Comparison of ENCODE assay signal across 9 mouse cellular contexts in the genomic region with DNA sequence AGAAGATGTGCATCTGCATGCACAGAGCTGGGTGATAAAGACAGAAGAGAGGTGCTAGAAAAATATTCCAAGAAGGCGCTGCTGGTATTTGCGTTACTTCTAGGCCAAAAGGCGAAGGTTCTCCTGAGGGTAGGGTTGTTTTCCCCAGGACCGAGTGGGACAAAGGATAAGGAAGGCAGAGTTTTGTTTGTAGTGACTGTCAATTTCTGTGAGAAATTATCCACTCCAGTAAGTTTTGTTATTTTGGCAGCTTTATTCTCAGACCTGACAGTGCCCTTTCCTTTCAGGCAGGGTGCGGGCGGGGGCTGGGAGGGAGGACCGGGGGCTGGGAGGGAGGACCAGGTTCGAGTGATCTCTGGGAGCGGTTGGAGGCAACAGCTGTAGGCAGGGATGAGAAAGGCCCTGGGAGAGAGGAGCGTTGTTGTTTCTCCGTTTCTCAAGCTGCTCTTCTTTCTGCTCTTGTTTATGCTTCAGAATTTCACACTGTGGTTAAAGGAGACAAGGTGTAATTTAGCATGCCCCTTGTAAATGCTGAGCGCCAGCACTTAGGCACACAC.
A peak's percentile ranks its signal among the peaks of the same experiment; 100 is the strongest.
DNase-seq lines count a peak whose midpoint lies in the region; ATAC-seq and TF ChIP-seq lines count a peak whose summit lies in the region.
"Had no signal": no experiment of that assay in that cellular context is flagged by ENCODE, and none has a peak within 500 bp of the region (broad histone marks: within the 10 kb centered on the region; RNA-seq: fewer than 3 reads in every experiment).

No protein-coding gene starts in this region.

- no peak overlapping the region for H3K4me3 ChIP-seq in forebrain, embryonic 12.5 days (replicated peaks)
- H3K4me3 ChIP-seq in forebrain, postnatal 0 days (ENCODE audit: low read depth, low read length), result no peak overlapping the region
- no peak overlapping the region for H3K4me3 ChIP-seq in lung, postnatal 0 days (ENCODE audit: low read depth, low read length)
- H3K4me3 ChIP-seq in kidney, postnatal 0 days (replicated peaks; ENCODE audit: low read depth, low read length), result no peak overlapping the region

- 42% methylated on average over 12 of the region's 12 CpGs for WGBS in forebrain, embryonic 12.5 days
- WGBS in forebrain, postnatal 0 days, result 37% methylated on average over 12 of the region's 12 CpGs
- WGBS in lung, postnatal 0 days, result 44% methylated on average over 11 of the region's 12 CpGs
- 25% methylated on average over 12 of the region's 12 CpGs for WGBS in kidney, postnatal 0 days

- no peak overlapping the region for H3K9ac ChIP-seq in forebrain, embryonic 12.5 days
- H3K9ac ChIP-seq in forebrain, postnatal 0 days, result no peak overlapping the region
- no peak overlapping the region for H3K9ac ChIP-seq in lung, postnatal 0 days (replicated peaks; ENCODE audit: low read depth)
- no peak overlapping the region for H3K9ac ChIP-seq in kidney, postnatal 0 days (ENCODE audit: low read depth, low read length)

- no peaks in the 10 kb centered on the region for H3K36me3 ChIP-seq in forebrain, embryonic 12.5 days (replicated peaks)
- H3K36me3 ChIP-seq in forebrain, postnatal 0 days (ENCODE audit: insufficient read depth), result no peaks in the 10 kb centered on the region
- H3K36me3 ChIP-seq in lung, postnatal 0 days (ENCODE audit: insufficient read depth, low read length), result no peaks in the 10 kb centered on the region
- no peaks in the 10 kb centered on the region for H3K36me3 ChIP-seq in kidney, postnatal 0 days (ENCODE audit: insufficient read depth, low read length)

- TF ChIP-seq CTCF in forebrain, postnatal 0 days (IDR thresholded peaks at IDR 0.05; ENCODE audit: low read depth), result no peak
- no peak for TF ChIP-seq CTCF in lung, postnatal 0 days (IDR thresholded peaks at IDR 0.05)
- TF ChIP-seq CTCF in kidney, postnatal 0 days (IDR thresholded peaks at IDR 0.05; ENCODE audit: low read depth), result no peak

- H3K4me2 ChIP-seq in forebrain, embryonic 12.5 days, result no peak overlapping the region
- no peak overlapping the region for H3K4me2 ChIP-seq in forebrain, postnatal 0 days (ENCODE audit: low read depth)
- 0 out of 2 replicates have a peak overlapping the region, but pooled peaks have one; percentile 2 for H3K4me2 ChIP-seq in lung, postnatal 0 days (replicated peaks; ENCODE audit: low read depth, low read length)
- peak overlapping the region; percentile 36 for H3K4me2 ChIP-seq in kidney, postnatal 0 days (ENCODE audit: low read length)

- DNase-seq in forebrain, postnatal 0 days, result no peak
- DNase-seq in lung, postnatal 0 days (ENCODE audit: low spot score), result no peak
- DNase-seq in lung, postnatal 10 days, result no peak
- DNase-seq in kidney, postnatal 0 days (ENCODE audit: low spot score), result peak; percentile 36
- DNase-seq in retina, postnatal 1 day, result peak; percentile 40
- no peak for DNase-seq in left cerebral cortex, adult 8-10 months (ENCODE audit: low spot score in 2 of 2)
- DNase-seq: liver had no signal

- TF ChIP-seq EP300 in lung, postnatal 0 days (IDR thresholded peaks at IDR 0.05), result no peak

- H3K27me3 ChIP-seq in forebrain, embryonic 12.5 days, result no peaks in the 10 kb centered on the region
- H3K27me3 ChIP-seq in forebrain, postnatal 0 days (ENCODE audit: insufficient read depth, low read length), result no peaks in the 10 kb centered on the region
- no peaks in the 10 kb centered on the region for H3K27me3 ChIP-seq in lung, postnatal 0 days (replicated peaks; ENCODE audit: insufficient read depth, low read length)
- H3K27me3 ChIP-seq in kidney, postnatal 0 days (ENCODE audit: insufficient read depth, low read length), result no peaks in the 10 kb centered on the region

- ATAC-seq in forebrain, embryonic 12.5 days (ENCODE audit: low FRiP score), result peak; percentile 68; the same call in 1 of the 2 replicates
- no peak for ATAC-seq in forebrain, postnatal 0 days
- ATAC-seq in lung, postnatal 0 days, result no peak
- peak; percentile 59 for ATAC-seq in kidney, postnatal 0 days (replicated peaks; ENCODE audit: low FRiP score, low read depth)
- ATAC-seq in erythroid progenitor cell, adult 5-6 weeks (replicated peaks; ENCODE audit: low FRiP score, poor library complexity, severe bottlenecking), result no peak

- no peaks in the 10 kb centered on the region for H3K9me3 ChIP-seq in forebrain, embryonic 12.5 days
- H3K9me3 ChIP-seq in forebrain, postnatal 0 days (ENCODE audit: low read length), result no peaks in the 10 kb centered on the region
- H3K9me3 ChIP-seq in lung, postnatal 0 days (ENCODE audit: low read length), result no peaks in the 10 kb centered on the region
- no peaks in the 10 kb centered on the region for H3K9me3 ChIP-seq in kidney, postnatal 0 days (replicated peaks; ENCODE audit: low read length)

- H3K27ac ChIP-seq in forebrain, embryonic 12.5 days, result no peak overlapping the region
- H3K27ac ChIP-seq in forebrain, postnatal 0 days (ENCODE audit: low read depth, low read length), result no peak overlapping the region
- 0 out of 2 replicates have a peak overlapping the region, but pooled peaks have one; percentile 47 for H3K27ac ChIP-seq in lung, postnatal 0 days (ENCODE audit: low read length)
- peak overlapping the region; percentile 58; the same call in 1 of the 2 replicates for H3K27ac ChIP-seq in kidney, postnatal 0 days

- H3K4me1 ChIP-seq in forebrain, embryonic 12.5 days, result no peaks in the 10 kb centered on the region; the same call in 1 of the 2 replicates
- H3K4me1 ChIP-seq in forebrain, postnatal 0 days (ENCODE audit: insufficient read depth), result 0 out of 2 replicates have a peak, but pooled peaks cover 4% of the 10 kb centered on the region
- H3K4me1 ChIP-seq in lung, postnatal 0 days (ENCODE audit: insufficient read depth, low read depth, low read length), result peaks cover 5% of the 10 kb centered on the region; the same call in 1 of the 2 replicates
- H3K4me1 ChIP-seq in kidney, postnatal 0 days (replicated peaks; ENCODE audit: insufficient read depth, low read length), result 0 out of 2 replicates have a peak, but pooled peaks cover 5% of the 10 kb centered on the region

Comparison
In these comparisons a context has a peak if more than half of its experiments do, and no peak if none do; other contexts are left out.
1. ATAC-seq: peak in forebrain, embryonic 12.5 days (single experiment) and kidney, postnatal 0 days (single experiment); none in forebrain, postnatal 0 days (single experiment), lung, postnatal 0 days (single experiment) and erythroid progenitor cell, adult 5-6 weeks (single experiment).
2. H3K27ac ChIP-seq: peak in lung, postnatal 0 days (single experiment) and kidney, postnatal 0 days (single experiment); none in forebrain, embryonic 12.5 days (single experiment) and forebrain, postnatal 0 days (single experiment).
3. H3K4me2 ChIP-seq: peak in lung, postnatal 0 days (single experiment) and kidney, postnatal 0 days (single experiment); none in forebrain, embryonic 12.5 days (single experiment) and forebrain, postnatal 0 days (single experiment).
4. DNase-seq: peak in kidney, postnatal 0 days (single experiment) and retina, postnatal 1 day (single experiment); none in forebrain, postnatal 0 days (single experiment), lung, postnatal 0 days (single experiment), lung, postnatal 10 days (single experiment) and left cerebral cortex, adult 8-10 months (0 of 2).